Mouse (Mus musculus): Measurements from ENCODE around the gene Csf2ra. TPM values are rescaled to one million over a fixed set of nuclear protein-coding genes. Genes with fewer than 3 reads are reported as not detected.

Csf2ra gene
- total RNA-seq (2012; rRNA removed) (3.9 and 4.3 TPM in 2 replicates), total RNA-seq (2014; rRNA removed) (2.3 and 2.9 TPM in 2 replicates), polyA plus RNA-seq (2012; ENCODE audit: insufficient read length, low read depth) (6.6 and 10.4 TPM in 2 replicates)

GRCm38 (mm10) chr19:61227941-61228701 lies at the start of gene Csf2ra:
Csf2ra (minus strand) TSS chr19:61228429.
- Histone ChIP-seq H3K9ac (ENCODE audit: insufficient read depth, low read depth) (no peak within 1 kb of the TSS), H3K4me2 (ENCODE audit: insufficient read depth, low read depth, poor library complexity, severe bottlenecking) (no peak within 1 kb of the TSS), H3K27ac (ENCODE audit: insufficient read depth, low read depth) (peak within 1 kb of the TSS; percentile 57), H3K4me1 (ENCODE audit: control insufficient read depth in 1 of 2, insufficient read depth in 2 of 2) (peaks cover 0 to 10% of the 10 kb centered on the region in 2 experiments; a peak in 2 of 4 replicates), H3K4me3 (replicated peaks in 1 of 3; ENCODE audit: low read depth in 2 of 3, low read length in 2 of 3, poor library complexity in 1 of 3) (peak within 1 kb of the TSS; percentile 31 to 70 (median 38)), H3K36me3 (replicated peaks in 1 of 2; ENCODE audit: control insufficient read depth in 1 of 2, insufficient read depth in 1 of 2, low read length in 1 of 2) (peaks cover 3 to 25% of the 10 kb centered on the region in 2 experiments), H3K27me3 (replicated peaks) (no peaks in the 10 kb centered on the region), H3K79me2 (replicated peaks; ENCODE audit: control insufficient read depth, extremely low read depth, insufficient read depth, poor library complexity, severe bottlenecking) (no peaks in the 10 kb centered on the region), H3K9me3 (replicated peaks; ENCODE audit: low read length) (peaks cover 30% of the 10 kb centered on the region)
- dilution Hi-C loops (cut with MboI; ENCODE audit: extremely low pct_ligation_motif_present, extremely low pct_unique_long_range_greater_than_20kb, low sequenced_read_pairs) (no loop called here), in situ Hi-C loops (cut with MboI; ENCODE audit: low pct_ligation_motif_present, low pct_unique_long_range_greater_than_20kb, low sequenced_read_pairs) (no loop called here)
- DNase-seq (ENCODE audit: extremely low read depth): peak; percentile 21
- no peak for TF ChIP-seq SMC3 (IDR thresholded peaks at IDR 0.05; ENCODE audit: low read depth, low read length)
- no peak for TF ChIP-seq MEF2A (IDR thresholded peaks at IDR 0.05; ENCODE audit: borderline replicate concordance, low read depth, low read length)
- no peak for TF ChIP-seq NELFE (IDR thresholded peaks at IDR 0.05; ENCODE audit: low read depth, low read length)
- TF ChIP-seq MAFK (IDR thresholded peaks at IDR 0.05; ENCODE audit: insufficient replicate concordance, low read length): no peak
- TF ChIP-seq IRF4 (IDR thresholded peaks at IDR 0.05; ENCODE audit: low read depth, low read length): no peak
- TF ChIP-seq POLR2A (IDR thresholded peaks at IDR 0.05; ENCODE audit: low read depth, low read length): 0 out of 2 replicates have a peak, but pooled peaks have one; percentile 5
- TF ChIP-seq ZKSCAN1 (IDR thresholded peaks at IDR 0.05; ENCODE audit: borderline replicate concordance, low read depth, low read length): peak; percentile 89
- TF ChIP-seq USF1 (IDR thresholded peaks at IDR 0.05; ENCODE audit: low read depth, low read length): no peak
- no peak for TF ChIP-seq CHD1 (IDR thresholded peaks at IDR 0.05; ENCODE audit: low read depth, low read length)
- no peak for TF ChIP-seq MXI1 (IDR thresholded peaks at IDR 0.05; ENCODE audit: low read depth, low read length)
- no peak for TF ChIP-seq KAT2A (IDR thresholded peaks at IDR 0.05; ENCODE audit: insufficient replicate concordance, low read length)
- TF ChIP-seq BHLHE40 (IDR thresholded peaks at IDR 0.05; ENCODE audit: low read depth, low read length): no peak
- TF ChIP-seq JUN (IDR thresholded peaks at IDR 0.05; ENCODE audit: insufficient read depth, low read depth, low read length): no peak
- no peak for TF ChIP-seq EP300 (IDR thresholded peaks at IDR 0.05; ENCODE audit: low read length)

GRCm38 (mm10) chr19:61275446-61275845 lies 47.2 kb upstream of the Csf2ra start:
- dilution Hi-C loops (cut with MboI; ENCODE audit: extremely low pct_ligation_motif_present, extremely low pct_unique_long_range_greater_than_20kb, low sequenced_read_pairs): no loop called here

More at GRCm38 (mm10) chr19:61275446-61275845, 47.2 kb upstream of the Csf2ra start:
- no peak overlapping the region for H3K4me3 ChIP-seq (replicated peaks in 1 of 3; ENCODE audit: low read depth in 2 of 3, low read length in 2 of 3, poor library complexity in 1 of 3)
- no peaks in the 10 kb centered on the region for H3K27me3 ChIP-seq (replicated peaks)
- no peaks in the 10 kb centered on the region for H3K9me3 ChIP-seq (replicated peaks; ENCODE audit: low read length)
- H3K27ac ChIP-seq (ENCODE audit: insufficient read depth, low read depth): no peak overlapping the region
- H3K36me3 ChIP-seq (replicated peaks in 1 of 2; ENCODE audit: control insufficient read depth in 1 of 2, insufficient read depth in 1 of 2, low read length in 1 of 2): no peaks in the 10 kb centered on the region
- no peak overlapping the region for H3K4me2 ChIP-seq (ENCODE audit: insufficient read depth, low read depth, poor library complexity, severe bottlenecking)
- TF ChIP-seq ZNF384 (IDR thresholded peaks at IDR 0.05; ENCODE audit: low read depth, low read length): no peak
- H3K9ac ChIP-seq (ENCODE audit: insufficient read depth, low read depth): no peak overlapping the region
- in situ Hi-C loops (cut with MboI; ENCODE audit: low pct_ligation_motif_present, low pct_unique_long_range_greater_than_20kb, low sequenced_read_pairs): no loop called here
- no peaks in the 10 kb centered on the region for H3K79me2 ChIP-seq (replicated peaks; ENCODE audit: control insufficient read depth, extremely low read depth, insufficient read depth, poor library complexity, severe bottlenecking)
- no peak for DNase-seq (ENCODE audit: extremely low read depth)
- no peaks in the 10 kb centered on the region for H3K4me1 ChIP-seq (ENCODE audit: control insufficient read depth in 1 of 2, insufficient read depth in 2 of 2)
